Mouse (Mus musculus) liver, adult 2 months (tissue): ENCODE data around the gene Tagap.

Experiments used
- CTCF ChIP-seq: fragments of 200-500 bp; IDR thresholded peaks from 2 replicates; pipeline ENCODE4 v1.5.1; 2011; ENCODE audit warnings: low read depth, low read length, control low read depth
- POLR2A ChIP-seq: fragments of 200-500 bp; IDR thresholded peaks from 2 replicates; pipeline ENCODE4 v1.6.1; 2011; ENCODE audit warnings: low read length, control low read depth; ENCODE audit not compliant: insufficient read depth; ENCODE audit errors: extremely low read depth

GRCm38 (mm10) chr17:7929279-7929678 lies 3.5 kb downstream of the Tagap start:
- TF ChIP-seq CTCF = peak; percentile 48
- no peak for TF ChIP-seq POLR2A
